Mouse (Mus musculus) left cerebral cortex, postnatal 4 days (tissue): ENCODE measurements around the gene Spock2. TPM values are rescaled to one million over a fixed set of nuclear protein-coding genes. Genes with fewer than 3 reads are reported as not detected.
A peak's percentile ranks its signal among the peaks of the same experiment; 100 is the strongest.

Source experiments
- microRNA-seq: library from miRNA; unstranded; fragments of <30 nt; microRNA quantifications from one replicate; pipeline ENCODE4 v1.2.0, GENCODE M21; 2022
- total RNA-seq, 2 experiments: library from RNA; stranded (reverse); gene quantifications; 2 replicates each; pipeline ENCODE4 v1.2.3; 2021

Gene Spock2
- total RNA-seq, 2 experiments from 2014 or later, result 312 to 345 TPM

Small RNA genes lying within 50 kb of the gene (microRNA-seq; reads per million reads assigned to microRNA genes)
- 3.9 reads per million, percentile 8 among the genes with 10 or more reads in this experiment for gene Mir6906

Other genes starting within 250 kb of the Spock2 start
- gene Dnajb12, start 226.7 kb upstream of the Spock2 start, total RNA-seq, result 10 to 100 TPM; 32.1 to 37.7 TPM
- 10 to 100 TPM; 50.6 to 52.2 TPM for gene Ddit4, start 154.4 kb upstream of the Spock2 start, total RNA-seq
- gene Ascc1, start 103.4 kb upstream of the Spock2 start, total RNA-seq, result 10 to 100 TPM; 25.8 to 27.1 TPM
- gene Anapc16, start 103.1 kb upstream of the Spock2 start, total RNA-seq, result 10 to 100 TPM; 60.2 to 60.8 TPM
- 1 to 10 TPM; 2.6 to 2.8 TPM for gene Chst3, start 113.0 kb downstream of the Spock2 start, total RNA-seq
- gene Psap, start 171.4 kb downstream of the Spock2 start, total RNA-seq, result 100 to 1,000 TPM; 700 to 775 TPM
- 1 to 10 TPM; 5.8 to 6.4 TPM for gene Vsir, start 240.6 kb downstream of the Spock2 start, total RNA-seq